Mouse (Mus musculus): ENCODE results near the gene Hs3st3a1.

Hs3st3a1 gene

DNA sequence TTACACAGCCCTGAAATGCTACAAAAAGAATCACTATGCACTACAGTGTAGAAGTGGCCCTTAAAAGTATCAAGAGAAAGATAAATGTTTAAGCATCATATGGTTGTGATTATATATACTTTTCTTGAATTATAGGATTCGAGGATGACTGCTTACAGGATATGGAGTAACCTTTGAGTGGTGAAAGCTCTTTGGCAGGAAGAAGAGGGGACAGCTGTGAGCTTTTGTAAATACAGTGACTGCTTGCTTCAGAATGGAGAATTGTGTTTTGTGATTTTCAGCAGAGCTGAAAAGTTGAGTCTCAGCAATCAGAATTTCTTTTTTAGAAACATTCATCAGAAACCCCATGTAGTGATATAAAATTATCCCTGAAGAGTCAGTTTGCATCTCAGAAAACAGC, 124.3 kb downstream of the Hs3st3a1 start:
- no peak for DNase-seq (ENCODE audit: low spot score in 2 of 2)

GRCm38 (mm10) chr11:64560471-64560870, 125.3 kb downstream of the Hs3st3a1 start:
- DNase-seq (ENCODE audit: low spot score in 2 of 2), result no peak

- no peak for DNase-seq (ENCODE audit: low spot score in 2 of 2)
Measured at GRCm38 (mm10) chr11:64562771-64563170, 127.6 kb downstream of the Hs3st3a1 start.

Data from spleen, postnatal 14 days (tissue).